Mouse (Mus musculus): Measurements from ENCODE around the gene Pdk1.

Gene Pdk1

GRCm38 (mm10) chr2:71872801-71873443 is at the start of gene Pdk1:
TSS of gene Pdk1 (plus strand) at chr2:71873224.
- peak; percentile 96 for DNase-seq

- DNase-seq = no peak
Observed at GRCm38 (mm10) chr2:71824146-71824545, 48.9 kb upstream of the Pdk1 start.

GRCm38 (mm10) chr2:71827711-71828110 is 45.3 kb upstream of the Pdk1 start:
- no peak for DNase-seq

- no peak for DNase-seq
Observed at GRCm38 (mm10) chr2:71828928-71829327, 44.1 kb upstream of the Pdk1 start.

GRCm38 (mm10) chr2:71833626-71834025 is 39.4 kb upstream of the Pdk1 start:
- no peak for DNase-seq

GRCm38 (mm10) chr2:71834371-71834770 is 38.7 kb upstream of the Pdk1 start:
- no peak for DNase-seq

GRCm38 (mm10) chr2:71835556-71835955 is 37.5 kb upstream of the Pdk1 start:
- no peak for DNase-seq

- no peak for DNase-seq
Observed at GRCm38 (mm10) chr2:71836232-71836631, 36.8 kb upstream of the Pdk1 start.

- DNase-seq = no peak
Observed at GRCm38 (mm10) chr2:71837261-71837660, 35.8 kb upstream of the Pdk1 start.

- peak; percentile 92 for DNase-seq
Observed at GRCm38 (mm10) chr2:71837791-71838190, 35.2 kb upstream of the Pdk1 start.

GRCm38 (mm10) chr2:71843316-71843715 is 29.7 kb upstream of the Pdk1 start:
- DNase-seq = no peak

GRCm38 (mm10) chr2:71844906-71845305 is 28.1 kb upstream of the Pdk1 start:
- DNase-seq = no peak

- peak; percentile 60 for DNase-seq
Observed at GRCm38 (mm10) chr2:71852161-71852560, 20.9 kb upstream of the Pdk1 start.

GRCm38 (mm10) chr2:71855076-71855475 is 17.9 kb upstream of the Pdk1 start:
- DNase-seq = no peak

- DNase-seq = no peak
Observed at GRCm38 (mm10) chr2:71863531-71864173, 9.4 kb upstream of the Pdk1 start.

GRCm38 (mm10) chr2:71865022-71865421 is 8.0 kb upstream of the Pdk1 start:
- peak; percentile 21 for DNase-seq

- DNase-seq = no peak
Observed at GRCm38 (mm10) chr2:71865935-71866334, 7.1 kb upstream of the Pdk1 start.

- no peak for DNase-seq
Observed at GRCm38 (mm10) chr2:71866565-71866964, 6.5 kb upstream of the Pdk1 start.

GRCm38 (mm10) chr2:71867019-71867418 is 6.0 kb upstream of the Pdk1 start:
- DNase-seq = no peak

GRCm38 (mm10) chr2:71867480-71867879 is 5.5 kb upstream of the Pdk1 start:
- DNase-seq = no peak

GRCm38 (mm10) chr2:71868256-71868655 is 4.8 kb upstream of the Pdk1 start:
- no peak for DNase-seq

- no peak for DNase-seq
Observed at GRCm38 (mm10) chr2:71872141-71872540, 883 bp upstream of the Pdk1 start.

GRCm38 (mm10) chr2:71873474-71874322 is 674 bp downstream of the Pdk1 start:
- DNase-seq = peak; percentile 17

GRCm38 (mm10) chr2:71874422-71874821 is 1.4 kb downstream of the Pdk1 start:
- no peak for DNase-seq
